ENCODE assay signal across 24 mouse cellular contexts in genomic region chr3:82234306-82234705, GRCm38 (mm10).
DNase-seq lines count a peak whose midpoint lies in the region; ATAC-seq lines count a peak whose summit lies in the region.
"Had no signal": no experiment of that assay in that cellular context is flagged by ENCODE, and none has a peak within 500 bp of the region (broad histone marks: within the 10 kb centered on the region; RNA-seq: fewer than 3 reads in every experiment).

No protein-coding gene starts in this region.

- ATAC-seq in embryonic facial prominence, embryonic 14.5 days (ENCODE audit: low read depth): no peak
- no peak for ATAC-seq in heart, embryonic 11.5 days (replicated peaks; ENCODE audit: insufficient number of reproducible peaks, low FRiP score, low TSS enrichment)
- ATAC-seq: forebrain, embryonic 14.5 days had no signal

- H3K4me3 ChIP-seq in embryonic facial prominence, embryonic 14.5 days (ENCODE audit: low read depth, low read length): no peak overlapping the region
- H3K4me3 ChIP-seq in embryonic facial prominence, embryonic 10.5 days: no peak overlapping the region
- no peak overlapping the region for H3K4me3 ChIP-seq in heart, embryonic 11.5 days (ENCODE audit: low read depth, low read length)
- H3K4me3 ChIP-seq: heart, embryonic 15.5 days; limb, embryonic 10.5 days; limb, embryonic 15.5 days; liver, embryonic 13.5 days; lung, embryonic 15.5 days; neural tube, embryonic 13.5 days had no signal

- DNase-seq in embryonic facial prominence, embryonic 14.5 days (ENCODE audit: low spot score): peak; percentile 20
- no peak for DNase-seq in embryonic facial prominence, embryonic 10.5 days (ENCODE audit: low spot score)
- DNase-seq in heart, adult 8-10 months (ENCODE audit: low spot score): peak; percentile 48
- peak; percentile 7 for DNase-seq in forelimb bud, embryonic 11.5 days (ENCODE audit: low read depth, low spot score)
- peak; percentile 6 to 44 for DNase-seq in heart, postnatal 36 days
- DNase-seq in left cerebral cortex, postnatal 4 days: no peak
- no peak for DNase-seq in ovary, postnatal 14 days (ENCODE audit: low spot score)
- DNase-seq: adrenal gland, adult 8-10 months; cerebellum, adult 8-10 months; cerebellum, postnatal 25 days; kidney, adult 2 months; kidney, postnatal 4 days; layer of hippocampus, postnatal 36 days; liver, embryonic 13.5 days had no signal

- intact Hi-C loops in heart, postnatal 36 days (cut with DNase I): no loop called here
- intact Hi-C loops in left cerebral cortex, postnatal 4 days (cut with DNase I): no loop called here

- no peak overlapping the region for H3K4me2 ChIP-seq in embryonic facial prominence, embryonic 14.5 days (ENCODE audit: low read depth, low read length)
- no peak overlapping the region for H3K4me2 ChIP-seq in heart, embryonic 11.5 days
- H3K4me2 ChIP-seq: heart, embryonic 15.5 days; limb, embryonic 15.5 days; liver, embryonic 13.5 days; lung, embryonic 15.5 days; midbrain, embryonic 11.5 days; neural tube, embryonic 13.5 days had no signal

- no peaks in the 10 kb centered on the region for H3K9me3 ChIP-seq in embryonic facial prominence, embryonic 14.5 days (ENCODE audit: control insufficient read depth, low read length)
- H3K9me3 ChIP-seq in embryonic facial prominence, embryonic 10.5 days: no peaks in the 10 kb centered on the region
- H3K9me3 ChIP-seq in heart, embryonic 11.5 days (replicated peaks; ENCODE audit: control insufficient read depth, low read length): no peaks in the 10 kb centered on the region
- H3K9me3 ChIP-seq: heart, embryonic 15.5 days; limb, embryonic 10.5 days; limb, embryonic 15.5 days; liver, embryonic 13.5 days; lung, embryonic 15.5 days; neural tube, embryonic 13.5 days had no signal

- H3K27me3 ChIP-seq in embryonic facial prominence, embryonic 14.5 days (replicated peaks; ENCODE audit: control insufficient read depth, insufficient read depth, low read length): no peaks in the 10 kb centered on the region
- H3K27me3 ChIP-seq in embryonic facial prominence, embryonic 10.5 days (replicated peaks; ENCODE audit: low read depth, poor library complexity, severe bottlenecking): no peaks in the 10 kb centered on the region
- no peaks in the 10 kb centered on the region for H3K27me3 ChIP-seq in heart, embryonic 11.5 days (ENCODE audit: control insufficient read depth, insufficient read depth, low read length)
- H3K27me3 ChIP-seq: CH12.LX; heart, embryonic 15.5 days; limb, embryonic 15.5 days; liver, embryonic 13.5 days; lung, embryonic 15.5 days; neural tube, embryonic 13.5 days had no signal

- no peaks in the 10 kb centered on the region for H3K4me1 ChIP-seq in embryonic facial prominence, embryonic 14.5 days (ENCODE audit: control insufficient read depth, insufficient read depth, low read length)
- H3K4me1 ChIP-seq in embryonic facial prominence, embryonic 10.5 days: no peaks in the 10 kb centered on the region
- no peaks in the 10 kb centered on the region for H3K4me1 ChIP-seq in heart, embryonic 11.5 days (ENCODE audit: control insufficient read depth, insufficient read depth, low read length)
- H3K4me1 ChIP-seq: heart, embryonic 15.5 days; limb, embryonic 10.5 days; limb, embryonic 15.5 days; liver, embryonic 13.5 days; lung, embryonic 15.5 days had no signal

- H3K36me3 ChIP-seq in embryonic facial prominence, embryonic 14.5 days (ENCODE audit: control insufficient read depth, insufficient read depth, low read length): no peaks in the 10 kb centered on the region
- no peaks in the 10 kb centered on the region for H3K36me3 ChIP-seq in embryonic facial prominence, embryonic 10.5 days (replicated peaks)
- H3K36me3 ChIP-seq in heart, embryonic 11.5 days (ENCODE audit: control insufficient read depth, insufficient read depth, low read length): no peaks in the 10 kb centered on the region
- H3K36me3 ChIP-seq: heart, embryonic 15.5 days; limb, embryonic 10.5 days; limb, embryonic 15.5 days; liver, embryonic 13.5 days; lung, embryonic 15.5 days; neural tube, embryonic 13.5 days had no signal

- no peak overlapping the region for H3K27ac ChIP-seq in embryonic facial prominence, embryonic 14.5 days (replicated peaks; ENCODE audit: low read depth, low read length)
- H3K27ac ChIP-seq in embryonic facial prominence, embryonic 10.5 days (replicated peaks): no peak overlapping the region
- no peak overlapping the region for H3K27ac ChIP-seq in heart, embryonic 11.5 days (ENCODE audit: low read depth, low read length)
- H3K27ac ChIP-seq: heart, embryonic 15.5 days; kidney, postnatal 0 days; limb, embryonic 10.5 days; limb, embryonic 15.5 days; liver, embryonic 13.5 days; lung, embryonic 15.5 days; neural tube, embryonic 13.5 days had no signal

- H3K9ac ChIP-seq in embryonic facial prominence, embryonic 14.5 days (ENCODE audit: low read depth, low read length): no peak overlapping the region
- no peak overlapping the region for H3K9ac ChIP-seq in heart, embryonic 11.5 days (ENCODE audit: low read depth, low read length)
- H3K9ac ChIP-seq: heart, embryonic 15.5 days; limb, embryonic 15.5 days; liver, embryonic 13.5 days; lung, embryonic 15.5 days; neural tube, embryonic 13.5 days had no signal

Comparison
In these comparisons a context has a peak if more than half of its experiments do, and no peak if none do; other contexts are left out.
1. DNase-seq: peak in embryonic facial prominence, embryonic 14.5 days (single experiment), heart, adult 8-10 months (single experiment), forelimb bud, embryonic 11.5 days (single experiment) and heart, postnatal 36 days (2 of 2); none in embryonic facial prominence, embryonic 10.5 days (single experiment), left cerebral cortex, postnatal 4 days (single experiment) and ovary, postnatal 14 days (single experiment).